Mouse (Mus musculus) midbrain, embryonic 13.5 days (tissue): ENCODE data around the gene Farsb. TPM values are rescaled to one million over a fixed set of nuclear protein-coding genes. Genes with fewer than 3 reads are reported as not detected.
"Not testable (repeated sequence)": the region's sequence is repeated elsewhere in the genome, so short reads cannot be mapped to it uniquely, and the experiment has no call there.

Experiments
- ATAC-seq: fragments of 200-750 bp; cut with Nextera tagmentation; 2 replicates; pipeline ENCODE4 v1.8.0; 2017; ENCODE audit warnings: mild to moderate bottlenecking, moderate TSS enrichment, moderate library complexity
- H3K27ac ChIP-seq: fragments of 300-500 bp; sonication (generic); 2 replicates; pipeline ENCODE4 v1.5.1; 2015; ENCODE audit warnings: inconsistent platforms, mild to moderate bottlenecking, moderate library complexity
- H3K27me3 ChIP-seq: fragments of 300-500 bp; sonication (generic); 2 replicates; pipeline ENCODE4 v1.6.1; 2015; ENCODE audit warnings: mild to moderate bottlenecking, inconsistent platforms
- H3K36me3 ChIP-seq: fragments of 300-500 bp; sonication (generic); 2 replicates; pipeline ENCODE4 v1.6.1; 2015; ENCODE audit warnings: mild to moderate bottlenecking, inconsistent platforms
- H3K4me1 ChIP-seq: fragments of 300-500 bp; sonication (generic); replicated peaks from 2 replicates; pipeline ENCODE4 v1.6.1; 2015; ENCODE audit warnings: inconsistent platforms
- H3K4me2 ChIP-seq: fragments of 300-500 bp; sonication (generic); replicated peaks from 2 replicates; pipeline ENCODE4 v1.6.1; 2015; ENCODE audit warnings: moderate library complexity, mild to moderate bottlenecking, inconsistent platforms
- H3K4me3 ChIP-seq: fragments of 300-500 bp; sonication (generic); replicated peaks from 2 replicates; pipeline ENCODE4 v1.5.1; 2015; ENCODE audit warnings: mild to moderate bottlenecking, inconsistent platforms
- H3K9ac ChIP-seq: fragments of 300-500 bp; sonication (generic); replicated peaks from 2 replicates; pipeline ENCODE4 v1.6.1; 2015; ENCODE audit warnings: mild to moderate bottlenecking, inconsistent platforms
- H3K9me3 ChIP-seq: fragments of 300-500 bp; sonication (generic); 2 replicates; pipeline ENCODE4 v1.6.1; 2016; ENCODE audit warnings: mild to moderate bottlenecking, inconsistent platforms
- WGBS: fragments of 180-500 bp; shearing (Covaris S2); methylation state at CpG from one replicate; pipeline ENCODE4 v1.1.7; 2015; 5-methylcytosine and 5-hydroxymethylcytosine counted together
- polyA plus RNA-seq: library from polyadenylated mRNA; unstranded; fragments of >200 nt; fragmentation: Nextera tagmentation; extraction: Ambion mirVana; gene quantifications from 2 replicates; pipeline ENCODE4 v1.2.1, GENCODE M21; 2015

The Farsb gene
- polyA plus RNA-seq, 1 experiment from 2014 or later = 140 TPM

DNA sequence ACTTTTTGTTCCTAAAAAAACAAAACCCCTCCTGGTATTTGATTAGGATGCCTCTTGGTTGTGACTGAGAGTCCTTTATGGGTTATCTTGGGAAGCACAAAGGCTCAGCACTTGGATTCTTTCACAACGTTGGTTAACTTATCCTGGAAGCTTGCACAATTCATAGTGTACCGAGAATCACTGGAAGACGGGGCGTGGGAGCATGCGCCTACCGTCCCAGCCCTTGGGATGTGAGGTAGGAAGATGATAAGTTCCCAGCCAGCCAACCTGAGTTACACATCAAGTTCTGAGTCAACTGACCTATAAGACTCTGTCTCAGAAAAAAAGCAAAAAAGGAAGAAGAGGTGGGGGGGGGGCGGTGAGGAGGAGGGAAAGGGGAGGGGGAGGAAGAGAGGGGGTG, 30.2 kb upstream of the Farsb start:
- ATAC-seq = no peak
- 92% methylated on average over 7 of the region's 7 CpGs for WGBS

DNA sequence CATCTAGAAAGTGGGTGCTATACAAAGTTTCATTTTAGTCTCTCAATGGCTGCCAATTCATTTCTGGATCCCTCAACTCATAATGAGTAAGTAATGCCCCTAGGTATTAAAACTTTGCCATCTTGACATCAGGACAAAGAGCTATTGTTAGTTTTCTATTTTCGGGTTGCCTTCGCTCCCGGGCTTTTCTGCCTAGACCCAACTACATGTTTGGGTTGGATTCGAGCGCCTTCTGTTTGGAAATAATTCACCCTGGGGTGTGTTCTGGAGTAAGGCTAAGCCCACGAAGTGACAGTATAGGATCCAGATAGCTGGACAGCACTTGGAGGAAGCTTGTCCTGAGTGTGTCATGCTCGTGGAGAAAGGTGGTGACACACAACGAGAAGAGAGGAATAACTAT, 24.1 kb upstream of the Farsb start:
- Histone ChIP-seq H3K9ac (no peak overlapping the region), H3K36me3 (no peaks in the 10 kb centered on the region), H3K4me2 (no peak overlapping the region), H3K4me3 (no peak overlapping the region), H3K9me3 (no peaks in the 10 kb centered on the region), H3K4me1 (peaks cover 5% of the 10 kb centered on the region; the same call in 1 of the 2 replicates), H3K27me3 (0 out of 2 replicates have a peak, but pooled peaks cover 6% of the 10 kb centered on the region), H3K27ac (no peak overlapping the region)
- WGBS = 80% methylated on average over 8 of the region's 8 CpGs
- ATAC-seq = no peak

More for the DNA sequence above, 30.2 kb upstream of the Farsb start:
- no peaks in the 10 kb centered on the region for H3K27me3 ChIP-seq
- H3K9me3 ChIP-seq = no peaks in the 10 kb centered on the region
- H3K4me3 ChIP-seq = no peak overlapping the region
- no peaks in the 10 kb centered on the region for H3K36me3 ChIP-seq
- no peak overlapping the region for H3K27ac ChIP-seq
- H3K4me2 ChIP-seq = no peak overlapping the region
- H3K9ac ChIP-seq = no peak overlapping the region
- no peaks in the 10 kb centered on the region for H3K4me1 ChIP-seq

DNA sequence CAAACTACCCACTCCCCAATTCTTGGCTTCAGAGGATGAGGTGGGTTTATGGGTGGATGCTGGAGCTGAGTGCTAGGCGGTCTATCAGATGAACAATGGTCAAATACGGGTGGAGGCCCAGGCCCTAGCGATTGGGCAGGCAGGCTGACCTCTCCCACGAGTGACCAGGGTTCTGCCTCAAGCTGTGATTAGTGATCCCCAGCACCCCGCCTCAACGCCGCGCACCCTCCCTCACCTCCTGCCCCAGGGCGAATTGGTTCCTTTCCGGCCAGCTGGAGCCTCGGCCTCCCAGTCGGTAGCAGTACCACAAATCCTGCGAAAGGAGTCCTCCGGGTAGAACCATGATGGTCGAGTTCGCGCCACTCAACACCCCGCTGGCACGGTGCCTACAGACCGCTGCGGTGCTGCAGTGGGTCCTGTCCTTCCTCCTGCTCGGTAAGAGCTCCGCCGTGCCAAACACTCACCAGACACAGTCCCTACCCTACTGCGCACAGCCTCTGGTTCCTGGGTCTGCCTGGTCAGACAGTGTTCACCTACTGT, 23.0 kb upstream of the Farsb start, which contains the start of gene BC035947:
Gene BC035947, minus strand, starts transcription at position 538 of the 540 bp plus-strand sequence.
- Histone ChIP-seq H3K27me3 (0 out of 2 replicates have a peak, but pooled peaks cover 6% of the 10 kb centered on the region), H3K36me3 (no peaks in the 10 kb centered on the region), H3K9me3 (no peaks in the 10 kb centered on the region), H3K4me3 (peak within 1 kb of the TSS; percentile 37), H3K9ac (peak within 1 kb of the TSS; percentile 61), H3K4me1 (peaks cover 5% of the 10 kb centered on the region; the same call in 1 of the 2 replicates), H3K4me2 (peak within 1 kb of the TSS; percentile 62), H3K27ac (no peak within 1 kb of the TSS)
- ATAC-seq = peak; percentile 82
- 2% methylated on average over 25 of the region's 25 CpGs for WGBS

DNA sequence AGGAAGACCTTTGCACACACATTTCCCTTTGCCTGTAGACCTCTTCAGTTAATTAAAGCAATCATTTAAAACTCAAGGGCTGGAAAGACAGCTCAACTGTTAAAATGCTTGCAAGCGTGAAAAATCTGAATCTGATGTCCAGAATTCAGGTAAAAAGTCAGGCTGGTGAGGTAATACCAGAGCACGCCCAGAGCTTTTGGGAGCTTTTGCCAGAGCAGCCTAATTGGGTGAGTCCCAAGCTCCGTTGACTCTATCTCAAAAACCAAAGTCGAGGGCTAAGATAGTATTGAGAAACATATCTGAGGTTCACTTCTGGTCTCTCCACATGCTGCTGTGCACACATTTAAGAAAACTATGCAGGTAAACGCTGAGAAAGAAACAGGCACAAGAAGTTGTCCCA, 22.2 kb upstream of the Farsb start, which contains the start of gene Mogat1:
Gene Mogat1, plus strand, starts transcription at position 130 of the 400 bp plus-strand sequence.
- WGBS = 73% methylated on average over 5 of the region's 5 CpGs
- Histone ChIP-seq H3K27ac (no peak within 1 kb of the TSS), H3K27me3 (0 out of 2 replicates have a peak, but pooled peaks cover 6% of the 10 kb centered on the region), H3K4me3 (peak within 1 kb of the TSS; percentile 37), H3K36me3 (no peaks in the 10 kb centered on the region), H3K4me1 (peaks cover 5% of the 10 kb centered on the region; the same call in 1 of the 2 replicates), H3K4me2 (peak within 1 kb of the TSS; percentile 62), H3K9ac (peak within 1 kb of the TSS; percentile 61), H3K9me3 (no peaks in the 10 kb centered on the region)
- ATAC-seq = no peak

DNA sequence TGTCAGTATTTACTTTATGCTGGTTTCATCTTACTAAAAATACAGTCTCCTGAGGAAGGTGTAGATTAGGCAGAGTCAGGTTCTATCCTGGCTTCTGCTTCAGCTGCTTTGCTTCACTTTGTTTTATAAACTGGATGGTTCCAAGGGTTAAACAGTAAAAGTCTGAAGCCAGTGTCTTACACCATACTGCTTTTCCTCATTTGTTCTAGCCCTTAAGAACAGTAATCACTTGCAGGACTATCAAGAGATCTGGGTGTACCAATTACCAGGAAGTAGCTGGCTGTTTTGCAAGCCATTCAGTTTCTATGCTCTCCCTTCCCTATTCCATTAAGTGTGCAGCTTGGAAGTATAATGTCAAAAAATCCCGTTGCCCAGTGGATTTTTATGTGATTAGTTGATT, 18.4 kb upstream of the Farsb start:
- Histone ChIP-seq H3K4me3 (no peak overlapping the region), H3K9ac (no peak overlapping the region), H3K27ac (no peak overlapping the region), H3K36me3 (no peaks in the 10 kb centered on the region), H3K4me2 (no peak overlapping the region), H3K9me3 (no peaks in the 10 kb centered on the region), H3K4me1 (peaks cover 5% of the 10 kb centered on the region; the same call in 1 of the 2 replicates), H3K27me3 (0 out of 2 replicates have a peak, but pooled peaks cover 6% of the 10 kb centered on the region)
- ATAC-seq = no peak
- WGBS = 44% methylated on average over 1 of the region's 1 CpGs

DNA sequence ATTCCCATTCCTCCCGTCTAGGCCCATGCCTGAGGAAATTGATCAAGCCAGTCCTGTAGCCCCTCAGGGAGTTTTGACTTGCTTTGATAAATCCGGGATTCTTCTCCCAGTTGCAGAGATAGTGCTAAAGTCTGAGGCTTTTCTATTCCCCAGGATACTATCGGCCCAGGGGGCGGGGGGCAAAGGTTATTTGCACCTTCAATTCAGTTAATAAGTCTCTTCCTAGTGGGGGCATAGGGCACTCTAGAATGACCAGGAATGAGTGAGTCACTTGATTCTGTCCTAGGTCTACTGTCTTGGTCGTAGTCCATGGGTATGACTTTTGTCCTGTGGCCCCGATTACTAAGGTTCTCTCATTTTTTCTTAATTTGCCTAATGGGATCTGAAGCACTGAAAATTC, 13.8 kb upstream of the Farsb start:
- Histone ChIP-seq H3K27me3 (no peaks in the 10 kb centered on the region), H3K9ac (no peak overlapping the region), H3K4me2 (no peak overlapping the region), H3K36me3 (no peaks in the 10 kb centered on the region), H3K4me1 (no peaks in the 10 kb centered on the region), H3K27ac (no peak overlapping the region), H3K9me3 (no peaks in the 10 kb centered on the region), H3K4me3 (no peak overlapping the region)
- 91% methylated on average over 6 of the region's 6 CpGs for whole genome bisulfite sequencing
- no peak for ATAC-seq

DNA sequence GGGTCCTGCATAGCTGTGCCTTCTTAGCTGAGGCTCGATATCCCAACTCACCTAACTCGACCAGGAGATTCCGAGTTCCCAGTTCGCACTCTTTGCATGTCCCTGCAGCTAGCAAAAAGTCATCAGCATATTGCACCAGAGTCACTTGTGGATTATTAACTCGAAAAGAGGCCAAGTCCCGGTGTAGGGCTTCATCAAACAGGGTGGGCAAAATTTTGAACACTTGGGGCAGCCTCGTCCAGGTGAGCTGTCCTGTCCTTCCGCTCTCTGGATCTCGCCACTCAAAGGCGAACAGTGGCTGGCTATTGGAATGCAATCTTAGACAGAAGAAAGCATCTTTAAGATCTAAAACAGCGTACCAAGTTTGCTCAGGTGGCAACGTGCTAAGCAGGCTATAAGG, 13.2 kb upstream of the Farsb start:
- H3K4me2 ChIP-seq, H3K4me3 ChIP-seq, H3K9me3 ChIP-seq, H3K27me3 ChIP-seq, ATAC-seq, H3K4me1 ChIP-seq, H3K36me3 ChIP-seq, H3K27ac ChIP-seq, H3K9ac ChIP-seq: not testable (repeated sequence)
- 93% methylated on average over 12 of the region's 12 CpGs for WGBS

DNA sequence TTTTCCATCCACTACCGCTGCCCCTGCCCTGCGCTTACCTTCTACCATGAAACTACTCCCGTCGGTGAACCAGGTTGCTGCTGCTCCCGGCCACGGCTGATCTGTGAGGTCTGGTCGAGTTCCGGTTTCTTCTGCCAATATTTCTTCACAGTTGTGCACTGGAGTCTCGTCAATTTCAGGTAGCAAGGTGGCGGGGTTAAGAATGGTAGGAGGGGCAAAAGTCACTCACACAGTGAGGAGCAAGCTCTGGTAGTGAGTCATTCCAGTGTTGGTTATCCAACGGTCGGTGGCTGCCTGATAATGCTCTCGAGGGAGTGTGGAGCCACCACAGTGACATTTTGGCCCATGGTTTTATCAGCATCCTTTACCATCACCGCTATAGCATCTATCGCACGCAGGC, 12.3 kb upstream of the Farsb start:
- Histone ChIP-seq H3K9ac (no peak overlapping the region), H3K9me3 (no peaks in the 10 kb centered on the region), H3K27me3 (no peaks in the 10 kb centered on the region), H3K36me3 (no peaks in the 10 kb centered on the region), H3K4me1 (no peaks in the 10 kb centered on the region), H3K4me3 (no peak overlapping the region), H3K27ac (no peak overlapping the region), H3K4me2 (no peak overlapping the region)
- no peak for ATAC-seq
- 92% methylated on average over 16 of the region's 16 CpGs for WGBS

DNA sequence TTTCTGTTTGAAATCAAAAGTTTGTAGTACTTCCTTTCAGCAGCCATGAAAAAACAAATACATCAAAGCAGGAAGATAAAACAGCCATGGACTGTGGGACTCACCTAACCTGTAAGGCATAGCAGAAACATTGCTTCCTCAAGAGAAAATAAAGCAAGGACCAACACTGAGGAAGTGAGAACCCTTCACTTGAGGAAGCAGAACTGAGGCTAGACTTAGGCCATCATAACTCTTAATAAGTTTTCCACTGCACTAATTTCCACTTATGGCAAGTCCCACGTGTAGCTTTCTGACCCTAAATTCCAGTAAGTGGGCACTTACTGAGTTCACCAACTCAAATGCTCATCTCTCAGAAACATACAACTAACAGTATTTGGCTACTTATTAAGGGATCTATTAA, 1.4 kb upstream of the Farsb start:
- Histone ChIP-seq H3K36me3 (no peaks in the 10 kb centered on the region), H3K4me1 (peaks cover 17% of the 10 kb centered on the region), H3K4me3 (no peak overlapping the region), H3K27me3 (no peaks in the 10 kb centered on the region), H3K4me2 (no peak overlapping the region), H3K9ac (no peak overlapping the region), H3K27ac (no peak overlapping the region), H3K9me3 (no peaks in the 10 kb centered on the region)
- WGBS = 92% methylated on average over 1 of the region's 1 CpGs
- ATAC-seq = no peak

DNA sequence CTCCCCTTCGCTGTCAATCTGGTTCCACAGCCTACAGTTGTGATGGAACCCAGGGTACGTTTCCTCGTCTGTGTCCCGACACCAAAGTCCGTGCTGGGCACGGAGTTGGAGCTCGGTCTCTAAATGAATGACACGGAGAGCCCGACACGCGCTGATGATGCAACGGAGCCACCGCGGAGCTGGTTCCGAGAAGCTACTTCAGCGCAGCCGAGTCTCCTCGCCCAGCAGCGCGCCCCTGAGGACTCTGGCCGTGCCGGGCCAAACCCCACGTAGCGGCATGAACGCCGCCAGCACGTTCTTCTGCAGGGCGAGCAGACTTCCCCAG, 308 bp downstream of the Farsb start:
- under 1% methylated on average over 28 of the region's 28 CpGs for WGBS

DNA sequence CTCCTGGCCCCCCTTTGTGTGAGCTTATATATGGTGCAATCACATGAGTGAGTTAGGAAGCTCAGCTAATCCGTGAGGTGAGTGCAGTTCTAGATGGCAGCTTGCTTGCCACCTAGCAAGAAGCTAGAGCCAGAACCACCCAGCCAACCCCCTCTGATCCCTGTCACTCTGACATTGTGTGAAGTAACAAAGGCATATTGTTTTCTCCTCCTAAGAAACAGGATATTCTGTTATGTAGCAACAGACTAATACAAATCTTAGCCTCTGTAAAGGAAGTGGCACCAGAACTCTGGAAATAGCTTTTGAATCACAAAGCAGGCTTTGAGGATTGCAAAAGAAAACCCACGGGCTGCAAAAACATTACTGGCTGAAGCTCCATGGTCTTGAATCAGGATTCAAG, 4.3 kb downstream of the Farsb start:
- H3K9me3 ChIP-seq = no peaks in the 10 kb centered on the region
- no peaks in the 10 kb centered on the region for H3K27me3 ChIP-seq
- H3K4me1 ChIP-seq = peaks cover 13% of the 10 kb centered on the region
- WGBS = 43% methylated on average over 2 of the region's 2 CpGs
- peaks cover 14% of the 10 kb centered on the region for H3K36me3 ChIP-seq
- no peak overlapping the region for H3K4me3 ChIP-seq
- H3K4me2 ChIP-seq = no peak overlapping the region
- no peak overlapping the region for H3K27ac ChIP-seq
- H3K9ac ChIP-seq = no peak overlapping the region
- ATAC-seq = no peak

More for the DNA sequence above, 308 bp downstream of the Farsb start:
- no peaks in the 10 kb centered on the region for H3K36me3 ChIP-seq
- ATAC-seq = no peak
- no peaks in the 10 kb centered on the region for H3K9me3 ChIP-seq
- 0 out of 2 replicates have a peak overlapping the region, but pooled peaks have one; percentile 2 for H3K27ac ChIP-seq
- H3K9ac ChIP-seq = peak overlapping the region; percentile 88
- H3K4me1 ChIP-seq = peaks cover 17% of the 10 kb centered on the region
- H3K4me3 ChIP-seq = peak overlapping the region; percentile 91
- peak overlapping the region; percentile 91 for H3K4me2 ChIP-seq
- H3K27me3 ChIP-seq = no peaks in the 10 kb centered on the region

DNA sequence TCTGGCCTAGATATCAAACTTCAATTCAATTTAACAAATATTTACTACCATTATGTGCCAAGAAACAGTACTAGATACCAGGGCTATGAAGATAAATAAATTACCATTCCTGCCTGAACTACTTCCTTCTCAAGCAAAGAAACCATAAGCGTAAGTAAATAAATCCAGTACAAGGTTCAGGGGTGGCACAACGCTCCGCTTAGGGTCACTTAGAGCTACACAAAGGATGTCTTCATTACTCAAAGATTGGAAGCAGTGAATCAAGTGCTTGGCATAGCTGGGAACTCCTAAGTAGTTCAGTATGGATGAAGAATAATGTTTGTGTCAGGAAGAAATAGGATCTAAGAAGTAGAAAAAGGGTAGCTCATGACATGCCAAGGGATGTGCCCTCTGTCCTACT, 5.3 kb downstream of the Farsb start:
- Histone ChIP-seq H3K9ac (no peak overlapping the region), H3K4me3 (no peak overlapping the region), H3K4me2 (no peak overlapping the region), H3K36me3 (peaks cover 16% of the 10 kb centered on the region), H3K27me3 (no peaks in the 10 kb centered on the region), H3K9me3 (no peaks in the 10 kb centered on the region), H3K27ac (no peak overlapping the region), H3K4me1 (peaks cover 12% of the 10 kb centered on the region)
- ATAC-seq = no peak
- WGBS = 97% methylated on average over 3 of the region's 3 CpGs

DNA sequence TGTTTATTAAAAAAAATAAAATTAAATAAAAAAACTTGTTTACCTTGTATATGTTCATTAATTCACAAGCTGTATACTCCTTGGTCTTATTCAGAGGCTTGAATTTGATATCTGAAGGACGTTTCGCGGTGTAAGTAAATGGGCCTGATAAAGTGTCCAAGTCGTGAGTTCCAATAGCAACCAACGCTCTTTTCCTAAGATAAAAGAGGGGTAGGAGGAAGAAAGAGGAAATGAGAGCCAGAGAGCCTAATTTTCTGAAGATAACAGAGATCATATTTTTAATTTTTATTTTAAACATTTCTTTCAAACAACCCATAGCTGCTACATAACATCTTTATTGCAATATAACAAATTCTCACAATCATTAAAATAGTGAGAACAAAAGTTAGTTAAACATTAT, 16.3 kb downstream of the Farsb start:
- H3K9ac ChIP-seq = no peak overlapping the region
- peaks cover 41% of the 10 kb centered on the region for H3K36me3 ChIP-seq
- WGBS = 97% methylated on average over 5 of the region's 5 CpGs

More for the DNA sequence above, 16.3 kb downstream of the Farsb start:
- no peaks in the 10 kb centered on the region for H3K27me3 ChIP-seq
- no peak overlapping the region for H3K27ac ChIP-seq
- no peak overlapping the region for H3K4me2 ChIP-seq
- no peak for ATAC-seq
- no peaks in the 10 kb centered on the region for H3K9me3 ChIP-seq
- no peaks in the 10 kb centered on the region for H3K4me1 ChIP-seq
- no peak overlapping the region for H3K4me3 ChIP-seq
